Mouse (Mus musculus): ENCODE results near the gene Gm43518. TPM values are rescaled to one million over a fixed set of nuclear protein-coding genes. Genes with fewer than 3 reads are reported as not detected.

The Gm43518 gene
- polyA plus RNA-seq, 1 experiment = 0.41 TPM

GRCm38 (mm10) chr5:123906146-123906975 lies 20.9 kb upstream of the Gm43518 start:
- Histone ChIP-seq H3K27ac (ENCODE audit: insufficient read depth, low read length) (no peak overlapping the region), H3K36me3 (ENCODE audit: control insufficient read depth, insufficient read depth, low read length) (peaks cover 6% of the 10 kb centered on the region), H3K27me3 (ENCODE audit: control insufficient read depth, insufficient read depth, low read length) (no peaks in the 10 kb centered on the region), H3K4me3 (ENCODE audit: extremely low read depth, insufficient read depth, insufficient read length) (peak overlapping the region; percentile 25; the same call in 1 of the 2 replicates), H3K4me1 (ENCODE audit: control insufficient read depth, insufficient read depth, insufficient read length) (peaks cover 3% of the 10 kb centered on the region; the same call in 1 of the 2 replicates)
- 44% methylated on average over 17 of the region's 17 CpGs for WGBS
- TF ChIP-seq CTCF (IDR thresholded peaks at IDR 0.05; ENCODE audit: extremely low read depth, insufficient read depth, insufficient read length, insufficient replicate concordance) = no peak
- TF ChIP-seq POLR2A (IDR thresholded peaks at IDR 0.05; ENCODE audit: low read depth, low read length) = no peak
- no peak for DNase-seq (ENCODE audit: low read depth in 1 of 2, low spot score in 2 of 2)

- whole genome bisulfite sequencing = under 1% methylated on average over 54 of the region's 61 CpGs
Observed at GRCm38 (mm10) chr5:123906976-123907630, 20.1 kb upstream of the Gm43518 start, which contains the start of gene Denr. Gene Denr, plus strand, starts transcription at chr5:123907175.

GRCm38 (mm10) chr5:123907631-123907977 lies 19.6 kb upstream of the Gm43518 start:
- Histone ChIP-seq H3K27me3 (ENCODE audit: control insufficient read depth, insufficient read depth, low read length) (no peaks in the 10 kb centered on the region), H3K4me3 (ENCODE audit: extremely low read depth, insufficient read depth, insufficient read length) (peak overlapping the region; percentile 81), H3K36me3 (ENCODE audit: control insufficient read depth, insufficient read depth, low read length) (peaks cover 6% of the 10 kb centered on the region), H3K27ac (ENCODE audit: insufficient read depth, low read length) (peak overlapping the region; percentile 88), H3K4me1 (ENCODE audit: control insufficient read depth, insufficient read depth, insufficient read length) (peaks cover 3% of the 10 kb centered on the region; the same call in 1 of the 2 replicates)
- DNase-seq (ENCODE audit: low read depth in 1 of 2, low spot score in 2 of 2) = no peak
- no peak for TF ChIP-seq POLR2A (IDR thresholded peaks at IDR 0.05; ENCODE audit: low read depth, low read length)
- no peak for TF ChIP-seq CTCF (IDR thresholded peaks at IDR 0.05; ENCODE audit: extremely low read depth, insufficient read depth, insufficient read length, insufficient replicate concordance)
- WGBS = 2% methylated on average over 10 of the region's 10 CpGs

More at GRCm38 (mm10) chr5:123906976-123907630, 20.1 kb upstream of the Gm43518 start, which contains the start of gene Denr:
- H3K27me3 ChIP-seq (ENCODE audit: control insufficient read depth, insufficient read depth, low read length) = no peaks in the 10 kb centered on the region
- H3K27ac ChIP-seq (ENCODE audit: insufficient read depth, low read length) = peak within 1 kb of the TSS; percentile 88
- peak; percentile 78 for TF ChIP-seq POLR2A (IDR thresholded peaks at IDR 0.05; ENCODE audit: low read depth, low read length)
- peak; percentile 96 for TF ChIP-seq CTCF (IDR thresholded peaks at IDR 0.05; ENCODE audit: extremely low read depth, insufficient read depth, insufficient read length, insufficient replicate concordance)
- peak within 1 kb of the TSS; percentile 81 for H3K4me3 ChIP-seq (ENCODE audit: extremely low read depth, insufficient read depth, insufficient read length)
- H3K4me1 ChIP-seq (ENCODE audit: control insufficient read depth, insufficient read depth, insufficient read length) = peaks cover 3% of the 10 kb centered on the region; the same call in 1 of the 2 replicates
- peak; percentile 92 to 99 for DNase-seq (ENCODE audit: low read depth in 1 of 2, low spot score in 2 of 2)
- peaks cover 6% of the 10 kb centered on the region for H3K36me3 ChIP-seq (ENCODE audit: control insufficient read depth, insufficient read depth, low read length)

GRCm38 (mm10) chr5:123914852-123915251 lies 12.4 kb upstream of the Gm43518 start:
- Histone ChIP-seq H3K27ac (ENCODE audit: insufficient read depth, low read length) (0 out of 2 replicates have a peak overlapping the region, but pooled peaks have one; percentile 11), H3K4me3 (ENCODE audit: extremely low read depth, insufficient read depth, insufficient read length) (no peak overlapping the region), H3K27me3 (ENCODE audit: control insufficient read depth, insufficient read depth, low read length) (no peaks in the 10 kb centered on the region), H3K4me1 (ENCODE audit: control insufficient read depth, insufficient read depth, insufficient read length) (peaks cover 10% of the 10 kb centered on the region), H3K36me3 (ENCODE audit: control insufficient read depth, insufficient read depth, low read length) (peaks cover 13% of the 10 kb centered on the region)
- DNase-seq (ENCODE audit: low read depth in 1 of 2, low spot score in 2 of 2) = no peak
- TF ChIP-seq POLR2A (IDR thresholded peaks at IDR 0.05; ENCODE audit: low read depth, low read length) (no peak), CTCF (IDR thresholded peaks at IDR 0.05; ENCODE audit: extremely low read depth, insufficient read depth, insufficient read length, insufficient replicate concordance) (no peak)
- 28% methylated on average over 3 of the region's 3 CpGs for WGBS

GRCm38 (mm10) chr5:123922112-123922511 lies 5.1 kb upstream of the Gm43518 start:
- no peaks in the 10 kb centered on the region for H3K27me3 ChIP-seq (ENCODE audit: control insufficient read depth, insufficient read depth, low read length)
- H3K27ac ChIP-seq (ENCODE audit: insufficient read depth, low read length) = no peak overlapping the region
- H3K4me1 ChIP-seq (ENCODE audit: control insufficient read depth, insufficient read depth, insufficient read length) = peaks cover 2% of the 10 kb centered on the region; the same call in 1 of the 2 replicates
- 62% methylated on average over 6 of the region's 6 CpGs for WGBS
- DNase-seq (ENCODE audit: low read depth in 1 of 2, low spot score in 2 of 2) = no peak
- peaks cover 39% of the 10 kb centered on the region for H3K36me3 ChIP-seq (ENCODE audit: control insufficient read depth, insufficient read depth, low read length)
- no peak overlapping the region for H3K4me3 ChIP-seq (ENCODE audit: extremely low read depth, insufficient read depth, insufficient read length)
- TF ChIP-seq CTCF (IDR thresholded peaks at IDR 0.05; ENCODE audit: extremely low read depth, insufficient read depth, insufficient read length, insufficient replicate concordance) (no peak), POLR2A (IDR thresholded peaks at IDR 0.05; ENCODE audit: low read depth, low read length) (no peak)

GRCm38 (mm10) chr5:123930508-123930989 lies 3.3 kb downstream of the Gm43518 start, which contains the start of gene Ccdc62:
Gene Ccdc62, plus strand, starts transcription at chr5:123930679.
- peak within 1 kb of the TSS; percentile 83 for H3K27ac ChIP-seq (ENCODE audit: insufficient read depth, low read length)
- peak; percentile 89 to 92 for DNase-seq (ENCODE audit: low read depth in 1 of 2, low spot score in 2 of 2)
- H3K4me3 ChIP-seq (ENCODE audit: extremely low read depth, insufficient read depth, insufficient read length) = peak within 1 kb of the TSS; percentile 71
- peaks cover 11% of the 10 kb centered on the region for H3K36me3 ChIP-seq (ENCODE audit: control insufficient read depth, insufficient read depth, low read length)
- TF ChIP-seq POLR2A (IDR thresholded peaks at IDR 0.05; ENCODE audit: low read depth, low read length) = peak; percentile 96
- no peak for TF ChIP-seq CTCF (IDR thresholded peaks at IDR 0.05; ENCODE audit: extremely low read depth, insufficient read depth, insufficient read length, insufficient replicate concordance)
- WGBS = under 1% methylated on average over 56 of the region's 56 CpGs
- no peaks in the 10 kb centered on the region for H3K27me3 ChIP-seq (ENCODE audit: control insufficient read depth, insufficient read depth, low read length)
- peaks cover 2% of the 10 kb centered on the region; the same call in 1 of the 2 replicates for H3K4me1 ChIP-seq (ENCODE audit: control insufficient read depth, insufficient read depth, insufficient read length)

All from spleen, adult 2 months (tissue).